Mouse (Mus musculus): Measurements from ENCODE around the gene Canx. TPM values are rescaled to one million over a fixed set of nuclear protein-coding genes. Genes with fewer than 3 reads are reported as not detected.
A peak's percentile ranks its signal among the peaks of the same experiment; 100 is the strongest.
"Not testable (repeated sequence)": the region's sequence is repeated elsewhere in the genome, so short reads cannot be mapped to it uniquely, and the experiment has no call there.

Gene Canx
- polyA plus RNA-seq, 1 experiment: 193 TPM

DNA sequence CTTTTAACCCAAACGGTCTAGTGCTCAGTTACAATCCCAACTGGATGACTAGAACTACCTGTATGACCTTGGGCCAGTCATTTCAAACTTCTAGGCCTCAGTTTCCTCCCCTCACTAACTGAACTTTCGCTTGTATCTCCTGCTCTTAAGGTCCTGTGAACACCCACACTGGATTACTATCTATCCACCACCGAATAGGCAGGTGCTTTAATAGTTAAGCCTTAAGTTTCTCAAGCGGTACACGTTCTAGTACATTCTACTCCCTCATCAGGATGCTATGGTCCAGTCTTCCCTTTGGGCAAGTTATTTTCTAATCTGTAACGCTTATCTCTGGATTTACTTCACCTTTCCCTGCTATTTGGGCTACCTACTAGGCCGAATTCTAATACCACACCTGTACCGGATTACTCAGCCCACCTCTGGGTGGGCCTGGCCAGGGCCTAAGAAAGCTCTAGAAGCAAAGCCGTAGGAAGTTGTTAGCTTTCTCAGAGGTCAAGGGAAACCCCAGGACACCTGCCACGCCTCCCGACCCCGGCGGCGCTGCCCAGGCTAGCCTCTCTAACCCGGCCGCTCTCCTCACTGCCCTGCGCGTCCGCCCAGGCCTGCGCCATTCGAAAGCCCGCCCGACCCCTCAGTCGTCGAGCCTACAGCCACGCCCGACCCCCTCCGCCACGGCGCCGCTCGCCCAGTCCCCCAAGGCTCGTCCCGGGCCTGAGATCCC is 562 bp downstream of the Canx start:
- Histone ChIP-seq H3K4me1 (ENCODE audit: control insufficient read depth, insufficient read depth, low read length) (no peaks in the 10 kb centered on the region), H3K4me3 (ENCODE audit: insufficient read depth, low read depth, low read length) (peak overlapping the region; percentile 99), H3K27ac (ENCODE audit: insufficient read depth, low read depth, low read length) (peak overlapping the region; percentile 45; the same call in 1 of the 2 replicates)
- no peak for TF ChIP-seq POLR2A (IDR thresholded peaks at IDR 0.05; ENCODE audit: insufficient read depth, low read depth, low read length)
- no peak for TF ChIP-seq CTCF (IDR thresholded peaks at IDR 0.05; ENCODE audit: insufficient read depth, low read depth, low read length)
- WGBS: 1% methylated on average over 34 of the region's 34 CpGs

DNA sequence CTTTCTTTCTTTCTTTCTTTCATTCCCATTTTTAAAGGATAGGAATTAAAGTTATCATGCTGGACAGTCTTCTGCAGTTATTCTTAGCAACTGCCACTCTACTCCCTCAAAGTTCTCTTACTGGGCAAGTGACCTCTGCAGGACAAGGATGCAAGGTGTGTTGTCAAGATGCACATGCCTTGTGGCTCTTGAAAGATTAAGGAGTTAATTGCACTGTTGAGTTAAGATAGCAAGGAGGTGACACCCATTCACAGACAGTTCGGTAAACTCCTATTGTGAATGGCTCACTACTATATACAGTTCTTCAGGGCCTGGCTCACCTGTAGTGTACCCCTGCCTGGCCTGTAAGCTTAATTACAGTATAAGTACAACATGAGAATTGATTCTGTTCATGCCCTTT is 1.6 kb downstream of the Canx start:
- TF ChIP-seq POLR2A (IDR thresholded peaks at IDR 0.05; ENCODE audit: insufficient read depth, low read depth, low read length): no peak
- no peak for TF ChIP-seq CTCF (IDR thresholded peaks at IDR 0.05; ENCODE audit: insufficient read depth, low read depth, low read length)
- H3K4me1 ChIP-seq (ENCODE audit: control insufficient read depth, insufficient read depth, low read length): no peaks in the 10 kb centered on the region
- H3K27ac ChIP-seq (ENCODE audit: insufficient read depth, low read depth, low read length): no peak overlapping the region
- H3K4me3 ChIP-seq (ENCODE audit: insufficient read depth, low read depth, low read length): no peak overlapping the region
- WGBS: 7% methylated on average over 1 of the region's 1 CpGs

DNA sequence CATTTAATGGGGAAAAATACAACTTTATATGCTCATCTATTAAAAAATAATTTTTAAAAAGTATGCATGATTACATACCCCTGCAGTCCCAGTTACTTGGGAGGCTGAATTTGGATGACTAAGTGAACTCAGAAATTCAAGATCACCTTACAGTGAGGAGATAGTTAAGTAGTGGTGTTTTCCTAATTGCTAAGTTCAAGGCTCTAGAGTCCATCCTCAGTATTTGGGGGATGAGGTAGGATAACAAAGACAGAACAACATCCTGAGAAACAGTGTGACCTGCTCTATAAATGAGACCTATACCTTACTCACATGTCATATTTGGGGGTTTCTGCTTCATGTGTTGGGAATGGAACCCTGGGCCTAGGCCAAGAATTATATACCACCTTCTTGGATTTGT is 3.1 kb downstream of the Canx start:
- H3K4me3 ChIP-seq (ENCODE audit: insufficient read depth, low read depth, low read length): no peak overlapping the region
- H3K27ac ChIP-seq (ENCODE audit: insufficient read depth, low read depth, low read length): no peak overlapping the region
- TF ChIP-seq POLR2A (IDR thresholded peaks at IDR 0.05; ENCODE audit: insufficient read depth, low read depth, low read length) (no peak), CTCF (IDR thresholded peaks at IDR 0.05; ENCODE audit: insufficient read depth, low read depth, low read length) (no peak)
- H3K4me1 ChIP-seq (ENCODE audit: control insufficient read depth, insufficient read depth, low read length): no peaks in the 10 kb centered on the region

DNA sequence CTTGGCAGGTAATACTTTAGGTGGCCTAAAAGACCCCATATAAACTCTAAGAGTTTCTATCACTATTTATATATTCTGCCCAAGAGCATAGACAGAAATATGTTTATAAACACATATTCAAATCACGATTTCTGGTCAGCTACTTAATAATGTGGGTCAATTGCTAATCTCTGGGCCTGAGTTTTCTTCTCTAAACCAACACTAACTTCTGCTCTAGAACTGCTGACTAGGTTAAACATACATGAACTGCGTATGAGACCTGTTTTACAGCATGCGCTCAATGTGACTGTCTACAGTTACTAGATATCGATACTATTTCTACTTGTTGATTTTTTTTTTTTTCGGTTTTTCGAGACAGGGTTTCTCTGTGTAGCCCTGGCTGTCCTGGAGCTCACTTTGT is 4.2 kb downstream of the Canx start:
- H3K4me1 ChIP-seq (ENCODE audit: control insufficient read depth, insufficient read depth, low read length): no peaks in the 10 kb centered on the region
- TF ChIP-seq CTCF (IDR thresholded peaks at IDR 0.05; ENCODE audit: insufficient read depth, low read depth, low read length) (no peak), POLR2A (IDR thresholded peaks at IDR 0.05; ENCODE audit: insufficient read depth, low read depth, low read length) (no peak)
- H3K27ac ChIP-seq (ENCODE audit: insufficient read depth, low read depth, low read length): no peak overlapping the region
- 93% methylated on average over 6 of the region's 6 CpGs for WGBS
- no peak overlapping the region for H3K4me3 ChIP-seq (ENCODE audit: insufficient read depth, low read depth, low read length)

DNA sequence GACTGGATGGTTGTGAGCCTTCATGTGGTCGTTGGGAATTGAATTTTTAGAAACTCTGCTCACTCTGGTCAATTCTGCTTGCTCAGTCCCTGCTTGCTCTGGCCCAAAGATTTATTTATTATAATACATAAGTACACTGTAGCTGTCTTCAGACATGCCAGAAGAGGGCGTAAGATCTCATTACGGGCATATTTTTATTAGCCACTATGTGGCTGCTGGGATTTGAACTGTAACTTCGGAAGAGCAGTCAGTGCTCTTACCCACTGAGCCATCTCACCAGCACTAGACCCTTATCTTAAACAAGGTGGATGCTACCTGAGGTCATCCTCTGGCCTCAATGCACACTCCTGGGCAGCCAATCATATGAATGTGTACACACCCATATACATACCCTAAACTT is 6.1 kb downstream of the Canx start:
- 78% methylated on average over 4 of the region's 4 CpGs for WGBS
- H3K27ac ChIP-seq (ENCODE audit: insufficient read depth, low read depth, low read length); H3K4me3 ChIP-seq (ENCODE audit: insufficient read depth, low read depth, low read length); H3K4me1 ChIP-seq (ENCODE audit: control insufficient read depth, insufficient read depth, low read length): not testable (repeated sequence)

DNA sequence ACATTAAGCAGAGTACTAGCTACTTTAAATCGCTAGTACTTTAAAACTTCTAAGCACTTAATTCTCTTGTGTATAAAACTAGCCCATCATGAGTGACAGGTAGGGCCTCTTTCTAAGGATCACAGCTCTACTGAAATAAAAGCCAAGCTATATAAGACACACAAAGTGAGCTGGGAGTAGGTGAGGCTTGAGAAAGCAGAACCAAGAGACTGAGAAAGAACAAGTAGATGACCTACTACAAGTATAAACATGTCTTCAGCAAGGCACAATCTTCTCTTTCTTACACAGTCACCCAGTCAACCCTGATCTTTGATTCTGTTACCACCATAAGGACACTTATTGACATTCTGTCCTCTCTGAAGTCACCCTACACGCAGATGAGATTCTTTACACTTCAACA is 12.7 kb downstream of the Canx start:
- H3K27ac ChIP-seq (ENCODE audit: insufficient read depth, low read depth, low read length): no peak overlapping the region
- WGBS: 66% methylated on average over 2 of the region's 2 CpGs
- no peak overlapping the region for H3K4me3 ChIP-seq (ENCODE audit: insufficient read depth, low read depth, low read length)
- H3K4me1 ChIP-seq (ENCODE audit: control insufficient read depth, insufficient read depth, low read length): no peaks in the 10 kb centered on the region
- TF ChIP-seq POLR2A (IDR thresholded peaks at IDR 0.05; ENCODE audit: insufficient read depth, low read depth, low read length): no peak
- TF ChIP-seq CTCF (IDR thresholded peaks at IDR 0.05; ENCODE audit: insufficient read depth, low read depth, low read length): no peak

DNA sequence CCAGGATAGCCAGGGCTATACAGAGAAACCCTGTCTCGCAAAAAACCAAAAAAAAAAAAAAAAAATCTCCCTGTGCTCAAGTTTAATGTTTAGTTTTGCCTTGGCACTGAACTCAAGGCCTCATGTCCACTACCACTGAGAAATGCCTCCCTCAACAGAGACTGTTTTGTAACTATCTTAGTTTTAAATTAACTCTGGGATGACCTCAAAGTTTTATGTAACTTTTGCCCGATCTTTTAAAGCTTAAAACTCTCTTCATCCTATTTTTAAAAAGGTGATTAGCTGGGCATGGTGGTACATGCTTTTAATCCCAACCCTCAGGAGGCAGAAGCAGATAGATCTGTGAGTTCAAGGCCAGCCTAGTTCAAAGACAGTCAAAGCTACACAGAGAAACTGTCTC is 22.1 kb downstream of the Canx start:
- no peak overlapping the region for H3K27ac ChIP-seq (ENCODE audit: insufficient read depth, low read depth, low read length)
- TF ChIP-seq POLR2A (IDR thresholded peaks at IDR 0.05; ENCODE audit: insufficient read depth, low read depth, low read length): no peak
- WGBS: 89% methylated on average over 2 of the region's 2 CpGs
- H3K4me3 ChIP-seq (ENCODE audit: insufficient read depth, low read depth, low read length): no peak overlapping the region
- no peaks in the 10 kb centered on the region for H3K4me1 ChIP-seq (ENCODE audit: control insufficient read depth, insufficient read depth, low read length)

DNA sequence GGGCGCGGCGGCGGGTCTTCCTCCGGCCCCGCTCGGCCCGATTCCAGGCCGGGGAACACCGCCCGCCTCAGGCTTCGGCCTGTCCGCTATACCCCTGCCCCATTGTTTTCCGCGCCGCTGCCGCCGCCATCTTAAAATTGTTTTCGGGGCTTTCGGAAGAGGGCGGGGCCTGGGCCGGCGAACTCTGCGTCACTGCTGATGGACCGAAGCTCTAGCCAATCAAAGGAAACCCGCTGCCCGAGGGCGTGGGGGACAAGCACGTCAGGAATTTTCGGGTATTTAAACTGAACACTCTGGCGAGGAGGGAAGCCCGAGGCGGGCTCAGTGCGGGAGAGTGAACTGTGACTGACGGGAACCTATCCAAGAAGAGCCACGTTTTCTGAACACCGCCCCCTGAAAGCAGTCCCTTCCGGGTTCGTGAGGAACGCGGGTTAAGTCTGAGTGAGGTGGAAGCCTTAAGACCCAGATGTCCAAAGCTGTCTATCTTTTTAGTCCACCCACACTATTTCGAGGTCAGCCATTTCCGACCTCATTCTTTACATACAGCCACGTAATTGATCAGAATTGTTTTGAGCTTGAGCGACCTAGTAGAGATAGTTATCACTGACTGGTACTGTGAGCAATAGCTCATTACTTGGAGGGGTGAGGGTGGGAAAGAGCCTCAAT is 33.1 kb downstream of the Canx start, which contains the start of gene Maml1:
Maml1 (minus strand) TSS at position 122 of the 666 bp plus-strand sequence.
- WGBS: under 1% methylated on average over 45 of the region's 45 CpGs
- peak; percentile 76 for TF ChIP-seq POLR2A (IDR thresholded peaks at IDR 0.05; ENCODE audit: insufficient read depth, low read depth, low read length)
- no peak for TF ChIP-seq CTCF (IDR thresholded peaks at IDR 0.05; ENCODE audit: insufficient read depth, low read depth, low read length)
- peaks cover 5% of the 10 kb centered on the region; the same call in 1 of the 2 replicates for H3K4me1 ChIP-seq (ENCODE audit: control insufficient read depth, insufficient read depth, low read length)
- peak within 1 kb of the TSS; percentile 79 for H3K4me3 ChIP-seq (ENCODE audit: insufficient read depth, low read depth, low read length)
- H3K27ac ChIP-seq (ENCODE audit: insufficient read depth, low read depth, low read length): peak within 1 kb of the TSS; percentile 87

DNA sequence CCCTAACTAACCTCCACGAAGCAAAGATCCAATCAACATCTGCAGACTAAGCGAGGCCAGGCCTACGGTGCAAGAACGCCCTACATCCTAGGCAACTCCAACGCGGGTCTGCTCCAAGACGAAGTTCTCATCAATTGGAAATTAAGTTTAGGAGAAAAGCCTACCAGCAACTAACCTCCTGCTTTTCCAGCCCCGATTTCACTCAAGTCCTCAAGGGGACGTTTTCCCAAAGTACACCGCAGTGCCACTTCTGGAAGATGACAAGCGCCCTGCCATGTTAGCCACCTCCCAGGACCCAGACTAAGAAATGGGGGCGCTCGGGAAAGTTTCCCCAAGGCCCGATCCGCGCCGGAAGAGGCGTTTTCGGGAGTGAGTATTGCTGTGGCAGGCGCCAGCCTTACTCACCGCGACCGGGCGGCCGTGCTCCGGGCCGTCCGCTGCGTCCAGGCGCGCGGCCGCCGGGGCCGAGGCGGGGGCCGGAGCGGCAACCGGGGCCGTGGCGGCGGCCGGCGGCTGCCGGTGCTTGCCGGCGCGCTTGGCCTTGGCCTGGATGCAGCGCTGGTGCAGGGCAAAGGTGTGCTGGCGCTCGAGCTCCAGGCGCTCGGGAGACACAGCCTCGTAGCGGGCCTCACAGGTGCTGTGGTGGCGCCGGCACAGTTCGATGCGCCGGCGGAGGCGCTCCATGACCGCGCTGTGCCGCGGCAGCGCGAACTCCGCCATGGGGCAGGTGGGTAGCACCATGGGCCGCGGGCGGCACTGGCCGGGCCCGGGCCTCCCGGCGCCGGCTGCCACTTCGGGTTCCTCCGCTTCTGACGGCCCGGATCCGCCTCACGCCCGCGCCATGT is 33.9 kb downstream of the Canx start:
- TF ChIP-seq CTCF (IDR thresholded peaks at IDR 0.05; ENCODE audit: insufficient read depth, low read depth, low read length) (no peak), POLR2A (IDR thresholded peaks at IDR 0.05; ENCODE audit: insufficient read depth, low read depth, low read length) (no peak; the same call in 1 of the 2 replicates)
- WGBS: under 1% methylated on average over 85 of the region's 85 CpGs

More for the DNA sequence above, 33.9 kb downstream of the Canx start:
- peaks cover 5% of the 10 kb centered on the region; the same call in 1 of the 2 replicates for H3K4me1 ChIP-seq (ENCODE audit: control insufficient read depth, insufficient read depth, low read length)
- H3K27ac ChIP-seq (ENCODE audit: insufficient read depth, low read depth, low read length): peak overlapping the region; percentile 87
- peak overlapping the region; percentile 79 for H3K4me3 ChIP-seq (ENCODE audit: insufficient read depth, low read depth, low read length)
